Mouse (Mus musculus): ENCODE measurements around the gene Mthfd2.
"Not testable (repeated sequence)": the region's sequence is repeated elsewhere in the genome, so short reads cannot be mapped to it uniquely, and the experiment has no call there.

Mthfd2 gene

DNA sequence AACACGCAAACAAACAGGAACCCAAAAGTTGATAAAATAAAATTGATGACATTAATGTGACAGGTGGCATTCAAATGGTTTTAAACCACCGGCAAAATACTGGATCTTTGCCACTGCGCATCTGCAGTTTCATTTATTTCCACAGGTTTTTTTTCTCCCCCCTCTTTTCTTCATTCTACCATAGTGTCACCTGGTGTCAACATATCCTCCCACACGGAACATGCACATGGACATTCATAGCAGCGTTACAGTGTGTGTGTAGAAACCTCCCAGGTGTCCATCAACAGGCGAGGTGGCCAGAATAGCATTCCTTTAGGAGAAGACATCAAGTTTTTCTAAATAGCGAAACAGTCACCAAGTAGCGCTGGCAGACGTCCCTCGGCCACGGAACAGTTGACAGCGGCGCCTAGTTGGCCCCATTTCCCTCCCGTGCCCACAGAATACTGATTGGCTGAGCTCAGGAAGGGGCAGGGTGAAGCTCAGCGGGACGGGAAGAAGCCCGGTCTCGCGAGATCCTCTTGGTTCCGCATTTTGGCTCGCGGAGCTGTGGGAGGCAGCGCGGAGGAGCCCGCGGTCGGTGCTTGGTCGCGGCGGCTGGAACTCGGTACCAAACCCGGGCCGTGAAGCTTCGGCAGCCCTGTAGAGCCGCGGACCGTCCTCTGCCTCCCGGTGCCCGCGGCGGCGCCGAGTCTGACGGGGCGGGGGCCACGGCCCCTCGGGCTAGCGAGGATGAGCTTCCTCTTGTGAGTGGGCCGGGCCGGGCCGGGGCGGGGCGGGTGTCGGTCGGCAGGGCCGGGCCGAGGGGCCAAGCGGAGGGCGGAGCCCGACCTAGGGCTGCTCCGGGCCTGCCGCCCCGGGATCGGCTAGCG lies at the start of gene Mthfd2, which contains the start of gene Mob1a:
TSS of gene Mthfd2 (minus strand) at position 384 of the 869 bp plus-strand sequence.
TSS of gene Mob1a (plus strand) at position 492 of the 869 bp plus-strand sequence.
- peak; percentile 96 for DNase-seq (ENCODE audit: low spot score)

DNA sequence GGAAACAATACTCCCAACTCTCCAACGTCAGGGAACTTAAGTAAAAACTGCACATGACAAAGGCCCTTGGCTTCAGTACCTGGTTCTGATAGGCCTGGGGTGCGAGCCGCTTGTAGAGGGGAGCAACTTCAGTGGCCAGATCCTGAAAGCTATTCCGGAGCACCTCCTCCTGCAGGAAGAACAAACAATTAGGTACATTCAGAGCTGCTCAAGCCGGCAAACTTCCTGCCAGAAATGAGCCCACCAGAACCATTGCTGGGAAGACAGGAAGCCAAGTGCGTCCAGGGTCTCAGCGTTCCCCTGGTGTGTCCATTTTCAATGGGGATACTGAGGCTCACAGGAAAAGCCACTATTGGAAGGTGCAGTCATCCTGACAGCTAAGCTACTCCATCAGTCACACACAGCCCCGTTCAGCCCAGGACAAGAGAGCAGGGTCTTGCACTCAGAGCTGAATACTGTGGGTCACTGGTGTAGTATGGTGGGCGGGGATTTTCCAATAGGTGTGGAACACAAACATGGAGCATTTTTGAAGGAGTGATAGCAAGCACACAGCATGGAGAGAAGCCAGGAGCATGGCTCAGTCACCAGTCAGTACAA lies 48.1 kb upstream of the Mthfd2 start:
- DNase-seq (ENCODE audit: low spot score), result no peak

DNA sequence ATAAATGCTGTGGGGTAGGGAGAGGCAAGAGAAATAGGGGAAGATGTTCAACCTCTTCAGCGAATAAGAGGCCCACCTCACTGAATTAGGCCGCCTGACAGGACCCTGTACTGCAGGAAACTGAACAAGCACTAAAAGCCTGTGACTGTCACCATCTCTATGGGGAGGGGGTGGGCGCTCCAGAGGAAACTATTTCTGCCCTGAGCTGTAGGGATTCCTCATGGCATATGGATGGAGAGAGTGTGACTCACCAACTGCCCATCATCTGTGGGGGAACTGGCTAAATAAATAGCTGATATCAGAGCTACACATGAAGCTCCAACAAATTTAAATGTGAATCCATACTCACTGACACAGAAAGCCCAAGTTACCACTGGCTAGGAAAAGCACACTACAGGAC lies 45.6 kb upstream of the Mthfd2 start:
- DNase-seq (ENCODE audit: low spot score), result no peak

DNA sequence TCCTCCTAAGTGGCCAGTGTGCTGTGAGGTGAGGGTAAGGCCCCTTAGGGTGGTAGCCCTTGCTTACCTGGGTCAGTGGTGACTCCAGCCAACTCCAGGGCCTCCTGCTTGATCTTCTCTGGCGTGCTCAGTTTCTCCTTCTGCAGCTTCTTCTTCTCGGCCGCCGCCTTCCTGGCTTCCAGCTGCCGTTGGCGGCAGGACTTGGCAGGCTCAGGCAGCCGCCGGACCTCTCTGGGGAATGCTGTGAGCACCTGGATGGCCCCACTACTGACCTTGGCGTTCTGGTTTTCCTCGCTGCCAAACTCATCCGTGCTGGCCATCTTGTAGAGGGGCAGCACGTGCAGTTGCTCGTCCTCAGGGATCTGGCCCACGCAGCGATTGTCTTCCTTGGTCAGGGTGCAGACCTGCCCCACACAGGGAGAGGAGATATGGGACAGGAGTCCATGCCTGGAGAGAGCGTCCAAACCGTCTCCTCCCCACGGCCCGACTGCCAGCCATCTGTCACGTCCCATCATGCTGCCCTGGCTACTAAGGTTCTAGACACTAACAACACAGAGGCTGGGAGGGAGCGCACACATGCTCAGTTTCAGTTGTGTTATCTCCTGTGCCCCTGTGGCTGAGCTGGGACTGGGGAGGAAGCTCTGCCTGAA lies 44.7 kb upstream of the Mthfd2 start:
- DNase-seq (ENCODE audit: low spot score), result no peak

DNA sequence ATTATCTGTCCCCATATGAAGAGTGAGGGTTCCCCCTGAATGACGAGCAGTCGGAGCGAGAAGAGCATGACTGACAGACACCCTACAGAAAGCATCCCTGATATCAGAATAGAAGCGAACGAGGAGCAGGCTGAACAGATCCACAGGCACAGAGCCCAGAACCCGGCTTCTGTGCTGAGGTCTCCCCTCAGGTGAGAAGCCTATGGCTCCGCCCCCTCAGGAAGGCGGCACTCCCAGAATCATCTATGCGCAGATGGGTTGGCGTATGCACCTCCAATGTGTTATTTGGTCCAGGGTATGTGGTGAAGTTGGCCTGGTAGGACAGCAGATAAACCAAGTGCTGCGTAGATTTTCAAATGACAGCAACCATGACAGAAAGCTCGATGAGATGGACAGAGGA lies 37.4 kb upstream of the Mthfd2 start:
- DNase-seq (ENCODE audit: low spot score), result no peak

DNA sequence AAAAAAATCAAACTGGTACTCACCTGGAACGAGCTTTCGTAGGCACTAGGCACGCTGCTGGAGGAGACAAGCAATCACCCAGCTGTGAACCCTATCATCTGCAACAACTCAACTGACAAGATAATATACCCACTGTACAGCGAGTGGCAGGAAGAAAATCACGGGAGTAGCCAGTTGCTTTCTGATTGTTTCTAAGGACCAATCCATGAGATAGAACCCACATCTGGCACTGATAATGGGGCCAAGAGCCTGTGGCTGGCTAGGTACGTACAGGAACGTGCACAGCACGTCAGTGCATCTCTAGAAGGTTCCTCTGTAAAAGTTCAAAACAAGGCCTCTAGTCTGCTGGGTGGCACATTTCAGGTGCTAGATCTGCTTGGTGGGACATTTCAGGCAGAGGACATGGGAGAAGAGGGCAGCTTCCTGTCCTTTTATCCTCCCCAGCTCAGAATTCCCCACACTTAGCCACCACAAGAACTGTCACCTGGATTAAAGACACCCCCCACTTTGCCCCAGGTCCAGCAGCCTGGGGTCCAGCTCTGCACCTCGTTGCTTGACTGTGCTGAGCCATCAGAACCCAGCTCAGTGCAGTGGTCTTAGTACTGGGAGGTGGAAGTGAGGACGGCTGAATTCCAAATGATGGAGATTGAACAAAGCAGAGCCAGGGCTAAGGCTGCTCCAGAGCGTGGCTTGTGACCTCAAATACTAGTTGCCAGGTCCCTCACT lies 36.0 kb upstream of the Mthfd2 start:
- DNase-seq (ENCODE audit: low spot score), result no peak

DNA sequence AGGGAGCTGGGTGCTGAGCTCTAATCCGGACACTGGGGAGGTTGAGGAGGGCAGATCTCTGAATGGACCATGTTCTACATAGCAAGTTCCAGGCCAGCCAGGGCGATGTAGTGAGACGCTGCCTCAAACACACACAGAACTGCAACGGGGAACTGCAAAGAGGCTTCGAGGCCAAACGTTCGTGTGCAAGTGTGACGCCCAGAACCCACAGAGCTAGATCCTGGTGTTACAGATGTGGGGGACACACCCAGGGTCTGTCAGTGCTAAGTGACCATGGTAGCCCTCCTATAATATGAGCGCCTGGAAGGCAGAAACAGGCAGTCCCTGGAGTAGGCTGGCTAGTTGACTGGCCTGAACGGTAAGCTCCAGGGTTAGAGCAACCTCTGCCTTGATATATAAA lies 31.7 kb upstream of the Mthfd2 start:
- DNase-seq (ENCODE audit: low spot score), result no peak

DNA sequence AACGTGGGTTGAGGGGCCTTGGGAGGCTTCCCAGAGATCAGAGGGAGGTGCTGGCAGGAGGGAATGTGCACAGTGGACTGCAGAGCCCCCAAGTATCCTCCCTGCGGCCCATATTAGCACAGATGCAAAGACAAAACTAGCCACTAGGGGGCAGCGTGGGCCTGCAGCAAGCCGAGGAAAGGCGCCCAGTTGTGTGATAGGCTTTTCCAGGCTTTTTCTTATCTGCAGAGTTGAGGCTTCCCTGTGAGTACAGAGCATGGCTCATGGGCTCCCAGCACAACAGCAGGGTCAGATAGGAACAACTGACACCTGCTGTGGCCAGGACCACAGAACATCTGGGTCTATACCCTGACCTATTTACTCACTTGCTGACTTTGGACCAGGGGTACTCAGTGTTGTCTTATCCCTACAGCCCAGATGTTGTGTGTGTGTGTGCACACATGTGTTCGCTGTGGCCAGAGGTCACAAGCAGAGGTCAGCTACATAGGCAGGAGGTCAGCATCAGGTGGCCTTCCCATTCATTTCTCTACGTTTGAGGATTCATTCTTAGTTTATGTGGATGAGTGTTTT lies 30.9 kb upstream of the Mthfd2 start:
- peak; percentile 77 for DNase-seq (ENCODE audit: low spot score)

DNA sequence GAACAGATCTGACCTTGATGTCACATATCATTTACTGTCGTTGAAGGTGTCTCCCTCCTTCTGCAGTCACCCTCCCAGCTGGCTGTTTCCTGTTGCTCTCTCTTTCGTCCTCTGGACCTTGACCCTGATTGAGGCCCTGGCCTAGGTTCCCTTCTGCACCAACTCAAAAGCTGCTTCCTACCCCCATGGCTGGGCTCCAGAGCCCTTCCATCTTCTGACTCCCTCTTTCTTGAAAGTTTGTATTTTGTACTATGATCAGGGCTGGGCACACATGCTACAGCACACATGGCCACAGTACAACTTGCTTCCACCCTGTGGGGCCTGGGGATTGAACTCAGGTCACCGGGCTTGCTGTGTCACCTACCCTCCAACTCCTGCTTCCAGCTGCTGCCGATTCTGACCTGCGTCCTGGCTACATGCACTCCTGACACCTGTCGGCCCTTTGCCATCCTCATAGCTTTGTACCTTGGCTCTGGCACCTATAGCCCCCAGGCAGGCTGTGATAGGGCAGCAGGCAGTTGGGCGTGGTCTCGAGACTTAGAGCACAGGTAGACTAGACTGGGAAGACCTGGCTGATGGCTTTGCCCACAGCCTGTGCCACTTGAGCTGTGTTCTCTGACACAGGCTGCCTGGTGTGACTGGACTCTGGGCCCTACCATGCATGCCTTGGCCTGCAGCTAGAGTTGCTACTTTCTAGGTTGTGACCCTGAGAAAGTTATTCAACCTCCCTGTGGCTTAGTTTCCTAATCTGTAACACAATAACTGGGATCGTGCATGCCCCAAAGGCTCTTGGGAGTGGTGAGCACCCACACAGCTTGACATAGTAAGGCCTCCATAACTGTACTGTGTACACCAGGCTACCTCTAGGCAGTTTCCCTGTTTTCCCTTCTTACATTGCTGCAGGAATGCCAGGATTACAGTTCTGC lies 29.4 kb upstream of the Mthfd2 start:
- DNase-seq (ENCODE audit: low spot score), result no peak

DNA sequence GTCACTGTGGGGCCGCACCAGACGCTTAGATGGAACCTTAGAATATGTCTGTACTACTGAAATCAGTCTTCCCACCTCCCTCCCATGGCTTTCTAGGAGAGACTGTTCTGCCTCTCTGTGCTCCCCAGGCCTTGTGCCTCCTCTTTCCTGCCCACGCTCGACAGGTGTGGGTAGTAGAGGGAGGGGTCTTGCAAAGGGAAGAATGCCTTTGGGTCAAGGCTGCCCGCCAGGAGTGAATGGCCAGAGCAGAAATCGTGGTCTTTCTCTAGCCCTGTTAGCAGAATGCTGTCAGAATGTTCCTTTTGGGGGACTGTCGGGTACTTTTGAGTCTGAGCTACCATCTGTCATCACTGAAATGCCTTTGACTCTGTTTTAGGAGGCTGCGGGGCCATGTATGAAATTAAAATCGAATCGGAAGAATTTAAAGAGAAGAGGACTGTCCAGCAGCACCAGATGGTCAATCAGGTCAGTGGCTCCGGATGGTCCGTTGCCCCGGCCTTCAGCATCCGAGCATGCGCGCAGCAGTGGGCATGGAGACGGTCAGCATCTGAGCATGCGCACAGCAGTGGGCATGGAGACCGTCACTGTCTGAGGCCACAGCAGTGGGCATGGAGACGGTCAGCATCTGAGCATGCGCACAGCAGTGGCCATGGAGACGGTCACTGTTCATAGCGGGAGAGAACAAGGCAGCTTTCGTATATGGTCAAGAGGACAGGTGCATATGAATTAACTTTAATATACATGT lies 27.1 kb upstream of the Mthfd2 start:
- DNase-seq (ENCODE audit: low spot score), result no peak

DNA sequence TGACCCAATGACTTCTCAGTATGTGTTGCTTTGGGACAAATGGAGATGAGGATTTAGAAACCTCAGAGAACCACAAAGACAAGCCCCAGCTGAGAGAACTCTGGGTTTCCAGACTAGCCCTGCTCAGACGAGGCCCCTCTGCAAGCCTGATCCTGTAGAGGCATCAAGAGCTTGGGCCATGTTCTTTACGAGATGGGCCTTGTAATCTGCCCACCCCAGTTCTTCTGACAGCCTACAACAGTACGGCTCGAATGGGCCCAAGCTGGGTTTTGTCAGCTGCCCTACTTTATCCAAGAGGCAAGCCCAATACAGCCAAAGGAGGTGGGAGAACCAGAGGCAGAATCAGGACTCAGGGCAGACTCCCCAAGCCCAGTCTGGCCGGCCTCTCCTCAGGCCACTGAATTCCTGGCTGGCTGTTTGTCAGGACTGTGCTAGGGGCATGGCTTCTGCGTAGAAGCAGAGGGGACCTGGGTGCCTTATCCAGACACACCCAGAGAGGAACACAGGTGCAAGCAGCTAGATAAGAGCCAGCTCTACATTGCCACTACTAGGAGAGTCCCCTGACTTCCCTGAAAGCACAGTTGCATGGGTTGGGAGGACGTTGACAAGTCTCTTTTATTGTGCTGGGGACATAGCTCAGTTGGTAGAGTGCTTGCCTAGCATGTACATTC lies 25.9 kb upstream of the Mthfd2 start:
- DNase-seq (ENCODE audit: low spot score), result no peak

DNA sequence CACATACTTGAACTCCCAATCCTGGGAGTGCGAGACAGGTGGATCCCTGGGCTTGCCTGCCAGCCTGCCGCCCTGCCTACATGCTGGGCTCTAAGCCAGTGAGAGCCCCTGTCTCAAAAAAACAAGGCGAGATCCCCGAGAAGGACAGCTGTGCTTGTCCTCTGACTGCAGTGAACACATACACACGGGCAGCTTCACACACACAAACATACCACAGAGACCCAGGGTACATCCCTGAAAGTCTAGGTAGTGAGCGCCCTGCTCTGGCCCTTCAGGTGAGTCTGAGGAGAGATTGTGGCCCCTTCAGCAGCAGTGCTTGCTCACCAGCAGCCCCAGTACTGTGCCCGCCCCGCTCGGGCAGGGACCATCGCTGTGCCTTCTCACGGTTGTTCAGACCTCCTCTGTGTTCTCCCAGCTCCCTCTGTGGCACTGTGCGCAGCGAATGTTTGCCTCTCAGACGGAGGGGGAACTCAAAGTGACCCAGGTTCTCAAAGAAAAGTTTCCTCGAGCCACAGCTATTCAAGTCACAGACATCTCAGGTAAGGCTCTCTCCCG lies 25.2 kb upstream of the Mthfd2 start:
- DNase-seq (ENCODE audit: low spot score), result no peak

DNA sequence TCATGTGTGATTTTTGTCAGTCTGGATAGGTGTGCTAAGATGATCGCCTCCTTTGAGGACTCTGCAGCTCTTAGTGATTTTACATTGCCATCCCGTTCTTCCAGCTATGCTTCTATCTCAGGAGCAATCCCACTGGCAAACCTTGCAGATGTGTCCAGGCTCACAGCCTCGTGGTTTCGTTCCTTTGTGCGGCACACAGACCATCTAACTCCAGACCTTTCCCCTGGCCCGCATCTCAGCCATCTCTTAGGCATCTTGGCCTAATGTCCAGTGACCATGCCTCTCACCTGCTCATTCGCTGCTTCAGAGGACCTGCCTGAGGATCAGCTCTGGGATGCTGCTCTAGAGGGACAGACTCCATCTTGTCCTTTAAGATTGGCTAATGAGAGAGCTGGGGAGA lies 24.5 kb upstream of the Mthfd2 start:
- DNase-seq (ENCODE audit: low spot score), result no peak

DNA sequence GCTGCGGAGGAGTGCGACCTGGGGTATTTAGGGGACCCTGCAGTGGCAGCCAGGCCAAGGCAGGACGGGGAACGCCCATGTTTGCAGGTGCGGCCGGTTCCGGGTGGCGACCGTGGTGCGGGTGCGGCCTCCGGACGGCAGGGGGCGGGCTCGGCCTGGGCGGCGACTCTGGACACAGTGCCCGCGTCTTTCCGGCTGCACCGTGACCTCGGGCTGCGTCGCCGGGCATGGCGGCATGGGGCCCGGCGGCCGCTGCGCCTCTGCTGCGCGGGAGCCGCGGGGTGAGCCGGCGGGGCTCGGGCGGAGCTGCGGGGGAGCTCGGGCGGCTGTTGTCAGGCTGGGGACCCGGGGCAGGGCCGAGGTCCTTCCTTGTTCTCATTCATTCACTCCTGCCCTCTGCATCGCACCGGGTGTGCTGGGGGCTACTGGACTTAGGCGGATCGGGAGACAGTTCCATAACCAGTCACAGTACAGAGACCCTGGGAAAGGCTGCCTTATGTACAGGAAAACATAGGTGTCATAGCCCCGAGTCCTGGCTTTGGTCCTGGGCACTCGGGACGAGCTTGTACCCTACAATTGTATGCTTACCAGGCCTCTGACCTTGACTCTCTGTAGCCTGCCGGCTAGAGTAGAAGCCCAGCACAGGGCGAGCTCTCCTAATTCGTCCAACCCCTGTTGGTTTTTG lies 23.7 kb upstream of the Mthfd2 start:
- peak; percentile 91 for DNase-seq (ENCODE audit: low spot score)

DNA sequence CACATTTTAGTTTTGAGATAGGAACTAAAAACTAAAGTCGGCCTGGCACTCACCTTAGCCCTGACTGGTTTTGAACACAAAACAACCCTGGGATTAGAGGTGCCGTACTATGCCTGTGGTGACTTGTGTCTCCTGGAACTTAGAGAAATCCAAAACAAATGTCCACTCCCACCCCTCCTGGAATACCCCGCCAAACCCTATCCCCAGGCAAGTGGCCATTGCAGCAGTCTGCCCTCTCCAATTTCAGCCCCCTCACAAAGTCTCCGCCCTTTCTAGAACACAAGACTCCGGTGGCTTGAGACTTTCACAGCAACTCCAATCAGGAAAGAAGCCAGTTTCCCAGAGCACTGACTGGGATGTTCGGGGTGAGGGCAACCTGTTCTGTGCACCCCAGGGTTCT lies 23.2 kb upstream of the Mthfd2 start, which contains the start of gene Bola3:
TSS of gene Bola3 (plus strand) at position 275 of the 400 bp plus-strand sequence.
- no peak for DNase-seq (ENCODE audit: low spot score)

DNA sequence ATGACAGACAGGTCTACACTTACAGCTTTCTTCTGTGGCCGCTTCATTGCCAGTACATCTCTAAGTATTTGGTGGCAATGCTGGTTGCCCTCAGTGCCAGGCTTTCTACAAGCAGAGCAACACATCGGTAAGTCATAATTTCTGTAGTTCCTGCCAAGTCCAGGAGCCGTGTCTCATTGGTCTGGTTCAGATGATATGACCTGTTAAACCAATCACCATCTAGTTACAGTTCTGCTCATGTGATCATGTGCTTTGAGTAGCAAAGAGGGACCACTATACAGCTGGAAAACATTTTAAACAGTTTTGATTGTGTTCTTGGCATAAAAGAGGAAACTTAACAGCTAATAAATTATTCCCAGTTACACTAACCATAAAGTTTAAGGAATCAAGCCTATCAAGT lies 22.2 kb upstream of the Mthfd2 start:
- DNase-seq (ENCODE audit: low spot score), result no peak

DNA sequence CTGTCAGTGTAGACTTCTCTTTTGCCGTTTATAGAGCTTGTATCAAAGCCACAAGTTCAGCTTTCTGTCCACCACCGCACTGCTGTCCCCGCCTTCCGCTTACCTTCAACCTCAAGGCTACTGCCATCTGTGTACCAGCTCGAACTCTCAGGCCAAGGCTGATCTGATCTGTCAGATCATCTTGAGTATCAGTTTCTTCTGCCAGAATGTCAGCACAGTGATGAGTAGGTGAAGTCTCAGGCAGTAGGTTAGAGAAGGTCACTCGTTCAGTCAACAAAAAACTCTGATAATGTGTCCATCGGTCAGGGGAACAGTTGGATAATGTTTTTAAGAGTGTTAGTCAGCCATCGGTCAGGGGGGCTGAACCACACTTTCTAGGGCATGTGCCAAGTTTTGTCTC lies 19.6 kb upstream of the Mthfd2 start:
- not testable (repeated sequence) for DNase-seq (ENCODE audit: low spot score)

DNA sequence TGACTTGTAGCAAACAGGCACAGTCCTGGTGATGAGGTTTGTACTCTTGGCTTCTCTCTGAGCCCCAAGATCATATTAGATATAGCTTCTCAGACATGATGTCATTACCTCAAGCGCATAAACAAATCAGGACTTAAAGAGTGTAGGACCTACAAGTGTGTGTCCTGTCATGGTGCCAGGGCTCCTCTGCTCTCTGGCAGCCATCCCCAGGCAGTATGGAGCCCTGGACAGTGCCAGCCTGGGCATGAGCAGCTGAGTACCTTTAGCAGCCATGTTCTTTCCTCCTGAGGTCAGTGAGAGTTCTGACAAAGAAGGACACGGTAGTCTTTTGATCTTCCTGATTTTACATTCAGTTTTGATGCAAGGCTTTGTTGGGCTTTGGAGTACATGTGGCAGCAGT lies 17.2 kb upstream of the Mthfd2 start:
- DNase-seq (ENCODE audit: low spot score), result no peak

DNA sequence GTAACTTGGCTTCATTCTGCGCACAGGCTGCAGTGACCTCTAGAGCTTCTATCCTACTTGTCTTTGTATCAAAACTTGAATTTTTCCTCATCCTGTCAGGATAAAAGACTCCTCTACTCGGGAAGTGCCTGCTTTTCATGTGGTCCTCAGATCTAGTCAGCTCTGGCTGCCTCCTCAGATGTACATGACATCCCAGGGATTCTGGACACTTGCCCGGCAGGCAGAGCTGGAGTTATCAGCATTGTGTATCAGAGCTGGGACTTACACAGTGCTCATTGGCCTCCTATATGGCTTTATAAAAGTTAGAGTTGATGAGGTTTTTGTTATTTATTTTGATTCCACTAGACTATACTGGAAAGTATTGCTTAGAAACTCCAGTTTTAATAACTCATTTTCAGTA lies 15.7 kb upstream of the Mthfd2 start:
- no peak for DNase-seq (ENCODE audit: low spot score)
